Mouse (Mus musculus) natural killer cell, adult 2 months (primary cell): ENCODE results near the gene Man2b1.
"Not testable (repeated sequence)": the region's sequence is repeated elsewhere in the genome, so short reads cannot be mapped to it uniquely, and the experiment has no call there.

Source experiments
- DNase-seq, 2 experiments: peaks; one replicate each; pipeline ENCODE4 v3.0.0; 2022; ENCODE audit warnings: low spot score in 2 of 2

Gene Man2b1

GRCm38 (mm10) chr8:85119052-85119981 is 36.2 kb downstream of the Man2b1 start:
- peak; percentile 30 to 42 for DNase-seq

GRCm38 (mm10) chr8:85120251-85120650 is 37.2 kb downstream of the Man2b1 start:
- not testable (repeated sequence) for DNase-seq

DNA sequence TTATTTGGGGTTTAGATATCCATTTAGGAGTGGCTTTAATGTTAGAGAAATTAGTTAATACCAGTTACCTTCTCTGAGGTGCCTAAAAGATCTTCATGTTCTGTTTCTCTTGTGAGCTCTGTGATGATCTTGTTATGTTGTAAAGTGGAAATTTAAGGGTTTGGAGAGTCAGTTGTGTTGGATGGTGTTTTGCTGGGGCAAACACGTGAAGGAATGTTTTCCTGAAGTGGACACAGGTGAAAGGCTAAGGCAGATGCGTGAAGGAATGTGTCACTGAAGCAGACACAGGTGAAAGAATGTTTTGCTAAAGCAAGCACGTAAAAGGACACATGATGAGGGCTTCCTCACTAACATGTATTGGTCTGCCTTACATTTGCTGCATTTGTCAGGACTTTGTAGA is 39.9 kb downstream of the Man2b1 start, which contains the start of gene Zfp791:
Gene Zfp791 (minus strand): TSS at position 101 of the 400 bp plus-strand sequence.
- no peak for DNase-seq

DNA sequence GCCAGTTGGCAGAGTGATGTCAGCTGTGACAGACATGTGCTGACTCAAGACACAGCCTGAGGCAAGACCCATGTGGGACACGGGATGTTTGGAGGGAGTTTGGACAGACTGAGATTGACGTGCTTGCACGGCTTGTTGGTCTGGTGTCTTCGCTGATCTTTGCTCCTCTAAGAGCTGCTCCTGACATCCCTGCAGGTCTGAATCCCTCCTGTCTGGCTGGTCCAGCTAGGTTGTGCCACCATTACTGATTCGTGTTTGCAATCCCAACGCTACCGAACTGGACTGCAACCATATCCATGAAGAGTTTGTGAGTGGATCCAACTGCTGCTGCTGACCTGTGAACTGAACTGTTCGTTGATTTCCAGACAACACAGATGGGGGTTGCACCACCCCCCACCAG is 40.6 kb downstream of the Man2b1 start:
- DNase-seq = no peak

DNA sequence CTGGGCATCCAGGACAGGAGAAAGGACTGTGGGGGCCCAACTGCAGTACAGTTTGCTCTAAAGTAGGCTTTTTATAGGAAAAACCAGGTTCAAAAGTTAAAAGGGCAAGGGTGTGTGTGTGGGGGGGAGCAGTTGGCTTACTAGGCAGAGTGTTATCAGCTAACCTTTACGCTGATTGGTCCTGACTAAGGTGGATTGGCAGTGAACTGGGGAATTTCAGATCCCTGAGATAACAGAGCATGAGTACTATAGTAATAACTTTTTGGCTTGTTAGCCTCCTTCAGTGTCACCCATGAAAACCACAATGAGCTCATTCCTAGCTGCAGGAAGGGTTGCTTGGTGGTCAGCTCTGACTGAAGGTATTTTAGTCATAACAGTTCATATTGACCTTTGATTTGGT is 49.3 kb downstream of the Man2b1 start:
- no peak for DNase-seq

- DNase-seq = not testable (repeated sequence)
Measured at GRCm38 (mm10) chr8:85135690-85136089, 52.6 kb downstream of the Man2b1 start.

DNA sequence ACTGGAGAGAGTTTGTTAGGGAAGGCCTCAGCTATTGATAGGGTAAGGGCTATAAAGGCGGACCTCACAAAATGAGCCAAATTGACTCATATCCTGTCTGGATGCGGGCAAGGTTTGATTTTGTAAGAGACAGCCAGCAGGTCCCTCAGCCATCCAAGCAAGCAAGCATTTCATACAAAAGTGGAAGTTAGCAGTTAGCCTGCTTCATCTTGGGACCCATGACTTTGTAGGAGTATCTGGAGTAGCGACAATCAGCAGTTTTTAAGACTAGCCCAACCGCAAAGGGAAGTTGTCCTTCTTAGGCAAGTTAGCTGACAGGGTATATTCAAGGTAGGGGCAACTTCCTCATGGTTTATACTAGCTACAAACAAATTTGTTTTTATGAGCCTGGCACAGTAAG is 59.4 kb downstream of the Man2b1 start:
- DNase-seq = no peak
